Mouse (Mus musculus): ENCODE data around the gene Hmgn1. TPM values are rescaled to one million over a fixed set of nuclear protein-coding genes. Genes with fewer than 3 reads are reported as not detected.

The Hmgn1 gene
- total and polyA plus RNA-seq, 2 experiments from 2014 or later, result 85.9 to 207 TPM

DNA sequence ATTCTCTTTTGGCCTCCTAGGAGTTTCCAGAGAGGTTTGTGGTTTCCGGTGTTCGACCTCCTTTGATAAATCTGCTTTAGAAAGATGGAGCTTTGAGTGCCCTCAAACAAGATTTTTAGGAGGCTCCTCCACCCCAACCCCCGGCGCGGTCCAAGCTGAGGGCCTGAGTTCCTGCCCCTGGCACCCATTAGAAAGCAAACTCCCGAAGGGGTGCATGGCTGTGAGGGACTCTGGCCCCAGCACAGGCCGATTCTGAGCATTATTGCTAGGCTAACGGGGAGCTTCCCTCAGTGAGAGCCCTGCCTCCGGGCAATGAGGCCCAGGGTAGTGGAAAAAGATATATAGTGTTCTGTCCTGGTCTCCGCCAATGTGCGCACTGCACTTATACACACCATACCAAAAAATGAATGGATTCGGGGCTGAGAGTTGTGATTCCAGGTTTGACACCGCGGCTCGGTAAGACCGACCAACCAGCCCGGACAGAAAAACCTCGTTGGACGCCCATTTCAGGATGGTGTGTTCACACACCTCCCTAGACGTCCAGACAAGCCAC, 32.3 kb upstream of the Hmgn1 start:
- 0 out of 2 replicates have a peak, but pooled peaks have one; percentile 13 for ATAC-seq
- H3K36me3 ChIP-seq (ENCODE audit: insufficient read depth, low read length), result no peaks in the 10 kb centered on the region; the same call in 1 of the 2 replicates
- H3K9ac ChIP-seq (replicated peaks; ENCODE audit: low read length), result peak overlapping the region; percentile 76
- no peaks in the 10 kb centered on the region for H3K9me3 ChIP-seq (ENCODE audit: low read length)
- H3K27ac ChIP-seq, result peak overlapping the region; percentile 86
- H3K4me1 ChIP-seq (ENCODE audit: insufficient read depth, low read length), result no peaks in the 10 kb centered on the region
- DNase-seq (ENCODE audit: low spot score), result no peak
- 83% methylated on average over 20 of the region's 20 CpGs for WGBS
- H3K4me2 ChIP-seq (ENCODE audit: low read depth, low read length), result peak overlapping the region; percentile 93
- H3K4me3 ChIP-seq (ENCODE audit: low read length), result peak overlapping the region; percentile 49
- no peaks in the 10 kb centered on the region for H3K27me3 ChIP-seq (ENCODE audit: insufficient read depth, low read length)
- no peak for TF ChIP-seq CTCF (IDR thresholded peaks at IDR 0.05; ENCODE audit: low read depth)

DNA sequence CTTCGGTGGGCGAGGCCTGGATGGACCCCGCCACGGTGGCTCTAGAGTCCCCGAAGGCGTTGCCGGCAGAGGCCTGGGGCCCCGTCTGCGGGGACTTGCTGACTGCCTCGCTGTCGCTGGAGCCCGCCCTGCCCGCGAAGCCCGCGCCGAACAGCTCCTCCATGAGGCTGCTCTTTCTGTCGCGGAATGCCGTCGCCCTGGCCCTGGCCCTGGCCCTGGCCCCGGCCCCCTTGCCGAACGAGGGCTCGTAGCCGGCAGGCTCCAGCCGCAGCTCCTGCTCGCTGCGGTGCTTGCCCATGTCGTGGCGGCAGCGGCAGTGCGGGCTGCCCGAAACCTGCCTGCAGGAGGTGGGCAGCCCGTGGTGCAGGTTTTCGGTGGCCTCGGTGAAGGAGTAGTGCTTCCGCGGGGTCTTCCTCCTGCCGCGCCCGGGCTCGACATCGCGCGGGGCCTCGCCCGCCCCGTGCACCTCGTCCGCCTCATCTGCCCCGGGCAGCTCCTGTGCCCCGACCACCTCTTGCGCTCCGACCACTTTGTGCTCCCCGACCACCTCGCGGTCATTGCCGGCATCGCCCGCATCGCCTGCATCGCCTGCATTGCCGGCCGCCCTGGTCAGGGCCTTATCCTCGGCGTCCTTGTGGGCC, 31.7 kb upstream of the Hmgn1 start:
- Histone ChIP-seq H3K27me3 (ENCODE audit: insufficient read depth, low read length) (no peaks in the 10 kb centered on the region), H3K4me2 (ENCODE audit: low read depth, low read length) (peak overlapping the region; percentile 93), H3K9me3 (ENCODE audit: low read length) (no peaks in the 10 kb centered on the region), H3K9ac (replicated peaks; ENCODE audit: low read length) (peak overlapping the region; percentile 76), H3K36me3 (ENCODE audit: insufficient read depth, low read length) (no peaks in the 10 kb centered on the region; the same call in 1 of the 2 replicates), H3K4me1 (ENCODE audit: insufficient read depth, low read length) (no peaks in the 10 kb centered on the region), H3K4me3 (ENCODE audit: low read length) (peak overlapping the region; percentile 49), H3K27ac (peak overlapping the region; percentile 86)
- ATAC-seq, result peak; percentile 88
- TF ChIP-seq CTCF (IDR thresholded peaks at IDR 0.05; ENCODE audit: low read depth), result peak; percentile 73
- WGBS, result 2% methylated on average over 67 of the region's 67 CpGs
- peak; percentile 78 for DNase-seq (ENCODE audit: low spot score)

DNA sequence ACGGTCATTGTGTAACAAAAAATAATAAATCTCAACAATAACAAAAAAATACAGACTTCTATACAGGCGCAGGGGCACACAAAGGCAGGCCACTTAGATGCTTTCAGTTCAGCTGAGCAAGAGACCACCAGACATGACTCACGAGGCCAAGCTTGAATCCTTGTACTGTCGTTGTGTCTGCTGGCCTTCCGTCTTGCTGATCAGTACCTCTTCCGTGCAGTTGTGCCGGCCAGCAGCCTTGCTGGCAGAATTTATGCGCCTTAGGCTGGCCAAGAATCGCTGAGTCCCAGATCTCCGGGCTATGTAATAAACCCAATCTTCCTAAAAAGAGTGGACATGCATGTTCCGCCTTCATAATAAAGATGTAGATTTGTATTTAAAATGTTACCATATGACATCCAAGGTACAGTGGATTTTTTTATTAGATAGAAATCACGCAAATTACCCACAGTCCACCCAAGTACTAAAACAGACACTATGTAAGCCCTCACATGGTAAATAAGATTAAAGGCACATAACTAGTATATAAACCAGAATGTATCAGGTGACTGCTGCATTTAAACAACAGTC, 31.1 kb upstream of the Hmgn1 start:
- WGBS, result 51% methylated on average over 12 of the region's 12 CpGs
- ATAC-seq (no peak), DNase-seq (ENCODE audit: low spot score) (peak; percentile 48)
- peak overlapping the region; percentile 49 for H3K4me3 ChIP-seq (ENCODE audit: low read length)
- H3K4me1 ChIP-seq (ENCODE audit: insufficient read depth, low read length), result no peaks in the 10 kb centered on the region
- no peaks in the 10 kb centered on the region for H3K27me3 ChIP-seq (ENCODE audit: insufficient read depth, low read length)
- peaks cover 3% of the 10 kb centered on the region; the same call in 1 of the 2 replicates for H3K36me3 ChIP-seq (ENCODE audit: insufficient read depth, low read length)
- H3K27ac ChIP-seq, result peak overlapping the region; percentile 86; the same call in 1 of the 2 replicates
- H3K4me2 ChIP-seq (ENCODE audit: low read depth, low read length), result peak overlapping the region; percentile 93
- H3K9ac ChIP-seq (replicated peaks; ENCODE audit: low read length), result peak overlapping the region; percentile 76
- no peak for TF ChIP-seq CTCF (IDR thresholded peaks at IDR 0.05; ENCODE audit: low read depth)
- no peaks in the 10 kb centered on the region for H3K9me3 ChIP-seq (ENCODE audit: low read length)

DNA sequence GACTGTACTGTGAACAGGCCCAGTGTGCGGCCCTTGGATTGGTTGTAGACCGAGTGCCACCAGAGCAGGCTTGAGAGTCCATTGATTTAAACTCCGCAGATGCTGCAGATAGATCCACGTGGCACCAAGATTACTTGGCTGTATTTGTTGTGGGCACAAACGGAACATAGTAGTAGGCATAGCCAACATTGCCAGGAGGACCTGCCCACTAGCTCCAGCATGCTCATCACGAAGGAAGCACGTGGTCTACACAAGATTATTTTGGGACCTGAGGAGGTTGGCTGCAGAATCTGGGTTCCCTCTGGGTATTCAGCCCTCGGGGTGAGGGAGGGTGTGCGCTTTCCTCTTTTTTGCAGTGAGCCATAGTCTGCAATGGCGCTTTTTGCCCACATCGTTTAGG, 29.6 kb upstream of the Hmgn1 start:
- Histone ChIP-seq H3K36me3 (ENCODE audit: insufficient read depth, low read length) (peaks cover 16% of the 10 kb centered on the region; the same call in 1 of the 2 replicates), H3K27ac (no peak overlapping the region), H3K9ac (replicated peaks; ENCODE audit: low read length) (no peak overlapping the region), H3K4me2 (ENCODE audit: low read depth, low read length) (no peak overlapping the region), H3K4me3 (ENCODE audit: low read length) (no peak overlapping the region), H3K4me1 (ENCODE audit: insufficient read depth, low read length) (no peaks in the 10 kb centered on the region), H3K9me3 (ENCODE audit: low read length) (no peaks in the 10 kb centered on the region), H3K27me3 (ENCODE audit: insufficient read depth, low read length) (no peaks in the 10 kb centered on the region)
- TF ChIP-seq CTCF (IDR thresholded peaks at IDR 0.05; ENCODE audit: low read depth), result no peak
- WGBS, result 86% methylated on average over 11 of the region's 11 CpGs
- DNase-seq (ENCODE audit: low spot score) (no peak), ATAC-seq (no peak)

DNA sequence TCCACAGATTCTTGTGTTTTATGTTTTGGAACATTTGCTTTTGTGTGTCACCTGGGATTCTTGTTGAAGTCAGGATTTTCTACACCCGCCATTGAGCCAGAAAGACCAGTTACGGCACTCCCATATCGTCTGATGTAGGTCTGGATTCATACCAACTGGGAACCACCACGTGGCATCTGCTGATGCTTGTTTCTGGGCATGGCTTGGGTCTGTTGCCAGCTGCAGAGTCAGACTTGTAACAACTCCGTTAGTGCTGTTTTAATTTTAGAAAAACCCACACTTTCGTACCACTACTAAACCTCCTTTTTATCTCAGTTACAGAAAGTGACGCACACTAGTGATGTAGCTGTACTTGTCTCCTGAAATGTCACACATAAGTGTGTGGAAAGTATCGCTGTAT, 28.5 kb upstream of the Hmgn1 start:
- H3K9me3 ChIP-seq (ENCODE audit: low read length), result no peaks in the 10 kb centered on the region
- no peak for TF ChIP-seq CTCF (IDR thresholded peaks at IDR 0.05; ENCODE audit: low read depth)
- 75% methylated on average over 8 of the region's 8 CpGs for WGBS
- no peak for DNase-seq (ENCODE audit: low spot score)
- no peak overlapping the region for H3K9ac ChIP-seq (replicated peaks; ENCODE audit: low read length)
- no peak overlapping the region for H3K4me2 ChIP-seq (ENCODE audit: low read depth, low read length)
- H3K36me3 ChIP-seq (ENCODE audit: insufficient read depth, low read length), result peaks cover 16% of the 10 kb centered on the region; the same call in 1 of the 2 replicates
- H3K27me3 ChIP-seq (ENCODE audit: insufficient read depth, low read length), result no peaks in the 10 kb centered on the region
- H3K4me1 ChIP-seq (ENCODE audit: insufficient read depth, low read length), result no peaks in the 10 kb centered on the region
- H3K4me3 ChIP-seq (ENCODE audit: low read length), result no peak overlapping the region
- H3K27ac ChIP-seq, result no peak overlapping the region
- no peak for ATAC-seq

DNA sequence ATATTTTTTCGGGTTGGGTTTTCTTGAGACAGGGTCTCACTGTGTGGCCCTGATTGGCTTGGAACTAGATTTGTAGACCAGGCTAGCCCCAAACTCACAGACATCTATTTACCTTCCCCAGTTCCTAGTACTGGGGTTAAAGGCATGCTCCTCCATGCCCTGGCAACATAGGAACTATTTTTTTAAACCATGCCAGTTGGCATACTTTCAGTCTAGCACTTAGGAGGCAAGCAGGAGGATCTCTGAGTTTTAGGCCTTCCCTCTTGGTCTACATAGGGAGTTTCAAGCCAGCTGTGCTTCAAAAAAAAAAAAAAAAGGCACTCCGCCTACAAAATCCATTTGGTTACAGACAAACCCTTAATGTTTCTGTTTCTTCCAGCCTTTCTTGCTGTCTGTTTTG, 26.9 kb upstream of the Hmgn1 start:
- Histone ChIP-seq H3K4me1 (ENCODE audit: insufficient read depth, low read length) (no peaks in the 10 kb centered on the region), H3K36me3 (ENCODE audit: insufficient read depth, low read length) (peaks cover 16% of the 10 kb centered on the region; the same call in 1 of the 2 replicates), H3K27me3 (ENCODE audit: insufficient read depth, low read length) (no peaks in the 10 kb centered on the region), H3K9ac (replicated peaks; ENCODE audit: low read length) (no peak overlapping the region), H3K27ac (no peak overlapping the region), H3K9me3 (ENCODE audit: low read length) (no peaks in the 10 kb centered on the region), H3K4me2 (ENCODE audit: low read depth, low read length) (no peak overlapping the region), H3K4me3 (ENCODE audit: low read length) (no peak overlapping the region)
- 98% methylated on average over 2 of the region's 2 CpGs for WGBS
- TF ChIP-seq CTCF (IDR thresholded peaks at IDR 0.05; ENCODE audit: low read depth), result no peak
- DNase-seq (ENCODE audit: low spot score) (no peak), ATAC-seq (no peak)
